Mouse (Mus musculus): Measurements from ENCODE around the gene Dysf.

DNA sequence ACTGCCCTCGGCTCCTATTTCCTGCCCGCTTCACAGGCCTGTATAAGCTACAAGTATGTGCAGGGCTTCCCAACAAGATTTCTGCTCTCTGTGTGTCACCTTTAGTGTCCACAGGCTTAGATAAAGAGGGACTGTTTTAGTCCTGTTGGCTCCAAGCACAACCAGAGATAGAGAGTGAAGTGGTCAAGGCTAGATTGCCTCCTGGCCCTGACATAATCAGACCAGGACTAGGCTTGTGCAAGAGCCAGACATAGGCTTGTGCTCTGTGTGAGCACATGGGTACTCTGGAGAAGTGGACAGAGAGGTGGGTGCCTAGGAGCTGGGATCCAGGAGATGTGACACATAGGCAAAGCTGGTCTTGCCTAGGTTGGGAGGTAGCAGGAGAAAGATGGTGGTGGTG, 146.1 kb downstream of the Dysf start:
- TF ChIP-seq POLR2A (IDR thresholded peaks at IDR 0.05; ENCODE audit: borderline replicate concordance, insufficient read depth, low read length) (no peak), CTCF (IDR thresholded peaks at IDR 0.05; ENCODE audit: borderline replicate concordance, insufficient read depth, low read depth, low read length) (no peak)
